Mouse (Mus musculus) gastrocnemius, postnatal 4 days (tissue): ENCODE measurements around the gene Fxyd3. TPM values are rescaled to one million over a fixed set of nuclear protein-coding genes. Genes with fewer than 3 reads are reported as not detected.

Experiments
- DNase-seq, 2 experiments: peaks; one replicate each; pipeline ENCODE4 v3.0.0; 2021 to 2022; ENCODE audit warnings: low spot score in 2 of 2, mixed read lengths in 2 of 2
- total RNA-seq, 2 experiments: library from RNA; stranded (reverse); gene quantifications; 2 replicates each; pipeline ENCODE4 v1.2.3; 2021

Fxyd3 gene
- total RNA-seq, 2 experiments from 2014 or later: 2.7 to 4.9 TPM

DNA sequence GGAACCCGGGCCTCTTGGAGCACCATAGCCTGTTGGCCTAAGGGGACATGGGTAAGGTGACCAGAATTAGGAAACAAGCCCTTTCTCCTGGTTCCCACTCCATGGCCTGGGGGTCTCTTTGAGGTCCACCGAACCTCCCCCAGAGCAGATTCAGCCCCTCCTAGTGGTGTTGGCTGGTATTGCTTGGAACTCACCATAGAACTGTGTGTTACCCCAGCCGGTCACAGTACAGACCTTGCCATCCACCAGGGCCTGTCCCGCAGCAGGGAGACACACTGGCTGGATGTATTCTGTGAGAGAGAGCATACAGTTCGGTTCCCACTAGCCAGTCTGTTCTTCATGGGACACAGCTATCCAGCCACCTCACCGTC lies 23.1 kb upstream of the Fxyd3 start:
- DNase-seq: no peak

DNA sequence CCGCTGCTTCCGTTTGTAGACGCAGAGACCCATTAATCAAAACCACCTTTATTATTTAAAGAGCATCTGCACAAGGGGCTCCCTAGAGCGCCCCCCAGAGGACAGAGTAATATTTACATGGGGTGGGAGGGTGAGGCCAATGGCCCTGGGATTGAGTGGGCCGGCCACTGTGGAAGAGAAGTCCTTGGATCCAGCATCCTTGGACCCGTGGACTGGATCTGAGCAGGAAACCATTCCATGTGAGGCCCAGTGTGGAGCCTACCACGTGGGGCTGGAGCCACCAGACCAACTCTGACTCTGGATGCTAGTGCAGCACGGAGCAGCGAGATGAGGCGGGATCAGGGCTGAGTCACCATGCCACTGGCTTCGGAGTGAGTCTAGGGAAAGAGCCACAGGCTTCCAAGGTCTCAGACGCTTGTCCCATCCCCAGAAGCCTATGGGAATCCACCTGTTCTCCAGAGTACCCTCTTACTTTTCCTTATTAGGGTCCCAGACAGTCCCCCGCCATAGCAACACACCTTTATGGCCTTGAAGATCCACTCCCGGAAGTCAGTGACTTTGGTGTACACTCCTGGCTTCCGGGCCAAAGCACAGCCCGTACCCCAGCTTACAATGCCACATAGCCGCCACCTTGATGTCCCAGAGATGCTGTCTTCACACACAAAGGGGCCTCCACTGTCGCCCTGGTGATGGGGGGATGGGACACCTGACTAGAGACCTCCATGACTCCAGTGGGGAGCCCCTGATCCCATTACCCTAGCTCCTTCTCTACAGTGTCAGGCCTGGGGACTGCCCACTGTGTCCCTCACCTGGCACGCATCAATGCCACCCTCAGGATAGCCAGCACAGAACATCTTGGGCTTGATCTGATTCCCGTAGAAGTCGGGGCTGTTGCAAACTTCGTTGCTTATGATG lies 22.4 kb upstream of the Fxyd3 start:
- no peak for DNase-seq

DNA sequence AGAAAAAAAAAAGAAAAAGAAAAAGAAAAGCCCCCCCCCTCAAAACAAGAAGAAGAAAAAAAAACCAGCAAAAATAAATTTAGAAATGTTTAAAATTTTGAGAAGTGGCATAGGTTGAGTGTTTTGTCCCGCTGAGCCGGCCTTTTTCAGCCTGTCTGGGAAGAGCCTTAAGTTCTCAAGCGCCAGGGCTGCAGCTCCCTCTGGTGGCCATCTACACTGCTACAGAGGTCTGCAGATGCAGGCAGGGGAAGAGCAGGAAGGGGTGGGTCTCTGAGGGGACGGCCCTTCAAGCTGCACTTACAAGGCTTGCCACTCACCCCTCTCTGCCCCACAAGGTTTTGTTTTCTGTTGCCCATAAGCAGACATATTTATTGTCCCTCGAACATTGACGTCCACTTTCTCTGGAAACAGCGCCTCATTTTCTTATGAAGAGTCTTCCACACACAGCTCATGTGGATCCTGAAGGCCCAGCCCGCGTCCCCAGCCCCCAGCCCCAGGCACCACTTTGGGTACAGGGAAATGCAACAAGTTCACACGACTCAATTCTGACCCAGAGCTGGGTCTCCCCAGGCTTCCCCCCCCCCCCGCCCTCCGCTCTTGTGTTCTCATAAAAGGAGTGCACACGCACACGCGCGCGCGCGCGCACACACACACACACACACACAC lies 21.2 kb upstream of the Fxyd3 start:
- DNase-seq: peak; percentile 82 to 92

- no peak for DNase-seq
Observed at GRCm38 (mm10) chr7:31096892-31097564, 20.5 kb upstream of the Fxyd3 start.

GRCm38 (mm10) chr7:31094774-31095501 lies 18.4 kb upstream of the Fxyd3 start:
- DNase-seq: no peak

DNA sequence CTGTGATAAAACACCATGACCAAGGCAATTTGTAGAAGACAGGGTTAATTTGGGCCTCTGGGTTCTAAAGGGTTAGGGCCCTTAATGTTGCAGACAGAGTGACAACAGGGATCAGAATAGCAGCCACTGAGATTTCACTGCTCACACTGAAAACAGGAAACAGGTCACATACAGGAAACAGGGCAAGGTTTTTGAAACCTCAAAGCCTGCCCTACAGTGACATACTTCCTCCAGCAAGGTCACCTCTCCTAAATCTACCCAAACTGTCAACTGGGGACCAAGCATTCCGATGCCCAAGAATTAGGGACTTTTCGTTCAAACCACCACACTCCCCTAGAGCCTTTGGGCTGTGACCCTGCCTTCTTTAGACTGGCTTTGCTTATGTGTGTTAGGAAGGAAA lies 13.2 kb upstream of the Fxyd3 start:
- DNase-seq: no peak

DNA sequence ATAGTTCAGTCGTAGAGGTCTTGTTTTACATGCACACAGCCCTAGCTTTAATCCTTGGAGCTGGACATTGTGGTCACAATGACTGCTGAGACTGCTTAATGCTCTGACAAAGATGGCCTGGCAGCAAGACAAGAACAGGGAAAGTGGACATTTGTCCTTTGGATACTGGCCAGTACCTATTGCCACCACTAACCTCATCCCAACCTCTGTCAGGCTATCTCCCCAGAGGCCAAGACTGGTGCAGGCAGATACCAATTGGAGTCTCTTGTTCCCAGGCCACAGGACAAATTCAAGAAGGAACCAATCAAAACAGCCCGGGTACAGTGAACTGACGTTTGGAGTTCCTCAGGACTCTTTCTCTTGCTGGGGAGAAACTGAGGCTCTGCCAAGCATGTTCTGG lies 11.7 kb upstream of the Fxyd3 start:
- no peak for DNase-seq

GRCm38 (mm10) chr7:31087262-31087661 lies 10.8 kb upstream of the Fxyd3 start:
- no peak for DNase-seq

GRCm38 (mm10) chr7:31086175-31086755 lies 9.8 kb upstream of the Fxyd3 start:
- no peak for DNase-seq

DNA sequence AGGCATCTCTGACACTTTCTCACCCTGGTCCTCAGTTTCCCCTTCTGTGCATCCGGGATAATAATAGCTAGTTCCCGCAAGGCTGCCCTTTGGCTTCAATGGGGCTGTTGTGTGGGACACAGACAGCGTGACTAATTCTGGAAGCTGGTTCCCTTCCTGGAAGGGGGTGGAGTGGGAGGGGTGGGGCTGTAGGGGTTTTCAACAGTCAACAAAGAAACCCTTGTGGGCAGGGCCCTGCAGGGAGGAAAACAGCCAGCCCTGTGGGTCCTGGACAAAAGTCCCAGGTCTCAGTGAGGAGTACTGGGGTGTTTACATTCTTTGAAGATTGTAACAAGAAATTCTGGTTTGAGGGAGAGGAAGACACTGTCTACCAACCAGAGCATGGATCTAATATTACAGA lies 8.7 kb upstream of the Fxyd3 start:
- DNase-seq: no peak

DNA sequence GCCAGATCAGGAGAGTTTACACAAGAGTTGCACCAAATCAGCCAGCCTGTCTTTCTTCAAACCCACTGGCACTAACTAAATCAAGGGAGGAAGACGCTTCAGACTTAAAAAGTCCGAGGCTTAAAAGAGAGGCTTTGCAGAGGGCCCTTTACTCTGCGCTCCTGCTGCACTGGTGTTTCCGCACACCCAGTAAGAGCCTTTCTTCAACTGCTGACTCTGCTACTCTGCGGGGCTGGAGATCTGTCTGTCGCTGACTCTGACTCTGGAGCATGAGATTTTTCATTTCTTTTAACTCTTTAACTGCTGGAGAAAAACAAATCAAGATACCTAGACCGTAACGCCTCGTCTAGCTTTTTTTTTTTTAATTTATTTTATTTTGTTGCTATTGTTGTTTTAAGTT lies 7.6 kb upstream of the Fxyd3 start:
- DNase-seq: no peak

DNA sequence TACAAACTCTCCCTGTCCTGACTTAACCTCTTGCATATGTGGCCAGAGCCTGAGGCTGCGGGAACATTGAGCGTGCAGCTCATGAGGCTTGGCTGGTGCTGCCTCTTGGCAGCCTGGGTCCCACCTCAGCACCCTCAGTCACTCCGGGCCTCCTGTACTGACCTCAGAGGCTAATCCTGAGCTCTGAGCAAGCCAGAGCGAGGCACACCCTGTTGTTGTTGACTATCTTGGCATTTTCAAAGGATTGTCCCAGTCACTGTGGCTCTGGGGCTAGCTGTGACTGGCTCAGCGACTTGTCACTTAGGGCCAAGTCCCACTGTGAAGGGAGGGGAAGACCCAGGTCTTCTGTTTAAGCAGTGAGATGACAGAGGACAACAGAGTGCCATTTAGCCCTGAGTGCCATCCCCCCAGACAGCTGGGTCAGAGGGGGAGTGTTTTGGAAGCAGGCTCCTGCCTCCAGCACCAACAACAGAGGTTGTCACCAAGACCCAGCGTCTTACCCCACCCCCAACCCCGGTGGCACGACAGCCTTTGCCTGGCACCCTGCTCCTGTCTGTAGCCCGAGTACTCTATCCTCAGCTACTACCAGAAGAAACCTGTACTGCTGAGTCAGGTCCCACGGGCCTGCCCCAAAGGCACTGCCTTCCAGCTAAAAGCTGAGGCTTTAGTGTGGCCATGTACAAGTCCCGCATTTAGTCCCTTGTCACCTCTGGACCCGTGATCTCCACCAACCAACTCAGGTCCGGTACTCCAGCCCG lies 6.5 kb upstream of the Fxyd3 start:
- peak in 1 of 2 experiments; percentile 64 for DNase-seq

DNA sequence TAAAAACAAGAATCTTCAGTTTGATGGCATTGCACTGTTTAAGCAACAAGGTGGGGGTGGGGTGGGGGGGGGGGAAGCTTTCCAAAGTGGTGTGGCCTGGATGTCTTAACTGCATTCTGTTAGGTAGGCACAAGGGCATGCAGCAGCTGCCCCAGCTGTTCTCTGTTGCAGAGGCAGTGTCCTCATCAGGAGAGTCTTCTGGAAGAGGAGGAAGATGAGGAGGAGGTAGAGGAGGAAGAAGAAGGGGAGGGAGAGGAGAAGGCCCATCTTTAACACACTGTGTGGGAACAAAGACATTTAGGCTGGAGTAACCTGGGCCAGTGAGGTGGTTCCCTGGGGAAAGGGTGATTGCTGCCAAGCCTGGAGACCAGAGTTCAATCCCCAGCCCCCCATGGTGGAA lies 5.6 kb upstream of the Fxyd3 start:
- no peak for DNase-seq

- DNase-seq: no peak
Observed at GRCm38 (mm10) chr7:31081106-31081505, 4.6 kb upstream of the Fxyd3 start.

DNA sequence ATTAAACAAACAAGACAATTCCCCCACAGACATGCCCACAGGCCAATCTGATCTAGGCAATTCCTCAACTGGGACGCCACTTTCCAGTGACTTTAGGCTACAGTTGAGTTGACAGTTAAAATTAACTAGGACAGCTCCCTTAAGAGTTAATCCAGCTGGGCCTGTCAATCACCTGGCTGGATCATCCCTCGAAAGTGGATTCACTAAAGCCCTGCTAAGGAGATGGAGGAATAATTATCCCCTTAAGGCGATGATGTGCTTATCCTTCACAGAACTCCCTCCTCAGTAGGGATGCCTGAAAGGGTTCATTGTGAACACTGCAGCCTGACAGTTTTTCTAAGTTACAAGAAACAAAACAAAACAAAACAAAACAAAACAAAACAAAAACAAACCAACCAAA lies 4.1 kb upstream of the Fxyd3 start:
- no peak for DNase-seq

DNA sequence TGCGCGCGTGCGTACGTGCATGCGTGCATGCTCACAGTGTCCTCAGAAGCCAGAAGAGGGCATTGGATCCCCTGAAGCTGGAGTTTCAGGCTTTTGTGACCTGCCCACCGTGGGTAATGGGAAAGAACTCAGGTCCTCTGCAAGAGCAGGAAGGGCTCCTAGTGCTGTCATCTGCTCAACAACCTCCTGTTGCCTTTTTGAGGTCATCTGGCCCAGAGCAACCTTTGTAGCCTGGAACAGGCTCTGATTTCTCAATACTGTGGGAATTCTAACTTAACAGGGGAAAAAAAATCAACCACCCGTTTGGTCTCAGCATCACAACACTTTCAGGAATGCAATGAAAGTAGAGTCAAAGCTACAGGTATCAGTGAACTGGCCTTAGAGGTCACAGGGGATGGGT lies 3.2 kb upstream of the Fxyd3 start:
- no peak for DNase-seq

DNA sequence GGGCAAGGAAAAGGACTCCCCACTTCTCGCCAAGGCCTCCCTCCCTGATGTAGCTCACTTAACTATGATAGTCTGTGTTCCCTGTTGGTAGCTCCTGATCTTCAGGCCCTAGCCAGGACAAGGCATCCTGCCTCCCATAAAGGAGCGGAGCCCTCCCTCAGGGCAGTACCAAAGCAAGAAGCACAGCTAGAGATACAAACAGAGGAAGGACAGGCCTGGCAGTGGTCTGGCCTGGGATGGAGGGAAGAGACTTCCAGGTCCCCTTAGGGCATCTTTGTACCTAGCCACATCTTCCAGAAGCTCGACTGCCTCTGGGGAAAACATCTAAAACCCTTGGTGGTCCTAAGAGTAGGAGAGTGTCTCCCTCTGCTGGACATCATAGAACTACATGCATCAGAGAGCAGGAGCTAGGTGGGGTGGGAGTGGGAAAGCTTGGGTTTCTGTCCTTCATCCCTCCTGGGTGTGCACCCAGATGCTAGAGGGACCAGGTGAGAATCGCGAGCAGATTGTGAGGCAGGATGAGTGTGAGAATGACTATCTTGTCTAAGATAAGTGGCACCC lies 1.5 kb upstream of the Fxyd3 start:
- DNase-seq: no peak

GRCm38 (mm10) chr7:31077470-31077869 lies 966 bp upstream of the Fxyd3 start:
- no peak for DNase-seq

GRCm38 (mm10) chr7:31074713-31075069 lies 1.8 kb downstream of the Fxyd3 start:
- no peak for DNase-seq

GRCm38 (mm10) chr7:31074061-31074712 lies 2.3 kb downstream of the Fxyd3 start:
- DNase-seq: no peak
